Comparison of ENCODE assay signal across 8 mouse cellular contexts in genomic region chr6:38345796-38346195, GRCm38 (mm10). TPM values are rescaled to one million over a fixed set of nuclear protein-coding genes. Genes with fewer than 3 reads are reported as not detected.
DNase-seq lines count a peak whose midpoint lies in the region; ATAC-seq and TF ChIP-seq lines count a peak whose summit lies in the region.

No protein-coding gene starts in this region.

- no peak overlapping the region for H3K9ac ChIP-seq in intestine, embryonic 15.5 days

- intact Hi-C loops in gastrocnemius, adult 2 months (cut with DNase I) = no loop called here

- no peak overlapping the region for H3K4me2 ChIP-seq in intestine, embryonic 15.5 days (replicated peaks)

- peaks cover 13% of the 10 kb centered on the region; the same call in 1 of the 2 replicates for H3K4me1 ChIP-seq in intestine, embryonic 15.5 days (replicated peaks)
- H3K4me1 ChIP-seq in limb, embryonic 10.5 days = no peaks in the 10 kb centered on the region

- H3K27me3 ChIP-seq in intestine, embryonic 15.5 days (replicated peaks) = no peaks in the 10 kb centered on the region
- H3K27me3 ChIP-seq in limb, embryonic 10.5 days (ENCODE audit: low read depth, poor library complexity, severe bottlenecking) = peaks cover 18% of the 10 kb centered on the region

- peak; percentile 76 for ATAC-seq in intestine, embryonic 15.5 days
- ATAC-seq in megakaryocyte, adult 5-6 weeks (ENCODE audit: poor library complexity, severe bottlenecking) = peak; percentile 89

- no peaks in the 10 kb centered on the region for H3K9me3 ChIP-seq in intestine, embryonic 15.5 days
- H3K9me3 ChIP-seq in limb, embryonic 10.5 days (replicated peaks) = no peaks in the 10 kb centered on the region

- no peaks in the 10 kb centered on the region for H3K36me3 ChIP-seq in intestine, embryonic 15.5 days
- no peaks in the 10 kb centered on the region for H3K36me3 ChIP-seq in limb, embryonic 10.5 days

- TF ChIP-seq CTCF in gastrocnemius, adult 2 months (IDR thresholded peaks at IDR 0.05) = no peak

- peak overlapping the region; percentile 43 for H3K27ac ChIP-seq in gastrocnemius, adult 2 months
- H3K27ac ChIP-seq in intestine, embryonic 15.5 days = no peak overlapping the region
- no peak overlapping the region for H3K27ac ChIP-seq in limb, embryonic 10.5 days

- WGBS in intestine, embryonic 15.5 days = 37% methylated on average over 7 of the region's 7 CpGs
- WGBS in limb, embryonic 10.5 days = 52% methylated on average over 7 of the region's 7 CpGs

- peak overlapping the region; percentile 30; the same call in 1 of the 2 replicates for H3K4me3 ChIP-seq in gastrocnemius, adult 2 months
- H3K4me3 ChIP-seq in intestine, embryonic 15.5 days (replicated peaks) = no peak overlapping the region
- H3K4me3 ChIP-seq in limb, embryonic 10.5 days = no peak overlapping the region

- peak; percentile 69 for DNase-seq in gastrocnemius, adult 2 months
- no peak for DNase-seq in gastrocnemius, postnatal 10 days
- DNase-seq in c-Kit-positive CD71-positive TER-119-negative erythroid progenitor cells, embryonic 14.5 days (ENCODE audit: low read depth) = peak; percentile 90
- DNase-seq in limb, embryonic 10.5 days (ENCODE audit: low spot score) = no peak
- DNase-seq in frontal cortex, adult 2 months (ENCODE audit: extremely low spot score in 1 of 2, low spot score in 1 of 2) = no peak
- no peak for DNase-seq in right cerebral cortex, postnatal 4 days

RNA-seq across cellular contexts. Expression of gene Zc3hav1, which starts 8.6 kb away (rescaled TPM):
- 1 to 10 TPM; 6.4 to 6.7 TPM for total RNA-seq in gastrocnemius, adult 2 months (2021)
- 10 to 100 TPM in 1 of 2 experiments, 1 to 10 TPM in 1; 9.1 to 11.2 TPM for total RNA-seq in gastrocnemius, postnatal 10 days (2021)
- 13.9 and 15.2 TPM in 2 replicates for polyA plus RNA-seq in intestine, embryonic 15.5 days (2015; fragmentation: Nextera tagmentation; extraction: Ambion mirVana)
- total RNA-seq in megakaryocyte, adult 5-6 weeks (2015) = 79.7 and 91.7 TPM in 2 replicates
- total RNA-seq in megakaryocyte, adult 5-6 weeks (2017) = 74.0 and 79.3 TPM in 2 replicates
- 1.5 and 2.0 TPM in 2 replicates for polyA plus RNA-seq in limb, embryonic 10.5 days (2016; fragmentation: Nextera tagmentation; extraction: Ambion mirVana)
- 3.5 and 3.9 TPM in 2 replicates for polyA plus RNA-seq in frontal cortex, adult 2 months (2012; rRNA removed)

RNA-seq across cellular contexts. Expression of gene Ttc26, which starts 35.5 kb away (rescaled TPM):
- total RNA-seq in gastrocnemius, adult 2 months (2021) = 1 to 10 TPM; 1.3 to 1.4 TPM
- total RNA-seq in gastrocnemius, postnatal 10 days (2021) = 1 to 10 TPM; 1.3 to 2.4 TPM
- polyA plus RNA-seq in intestine, embryonic 15.5 days (2015; fragmentation: Nextera tagmentation; extraction: Ambion mirVana) = 3.8 and 4.0 TPM in 2 replicates
- total RNA-seq in megakaryocyte, adult 5-6 weeks (2015) = 0.11 TPM in 1 of 2 replicates, not detected in the other
- 0.04 and 0.08 TPM in 2 replicates for total RNA-seq in megakaryocyte, adult 5-6 weeks (2017)
- 13.3 and 16.1 TPM in 2 replicates for polyA plus RNA-seq in limb, embryonic 10.5 days (2016; fragmentation: Nextera tagmentation; extraction: Ambion mirVana)
- 6.2 and 6.4 TPM in 2 replicates for polyA plus RNA-seq in frontal cortex, adult 2 months (2012; rRNA removed)

RNA-seq across cellular contexts. Expression of gene Zc3hav1l, which starts 46.7 kb away (rescaled TPM):
- total RNA-seq in gastrocnemius, adult 2 months (2021) = under 1 TPM; 0.31 to 0.61 TPM
- total RNA-seq in gastrocnemius, postnatal 10 days (2021) = 1 to 10 TPM; 4.3 to 6.5 TPM
- polyA plus RNA-seq in intestine, embryonic 15.5 days (2015; fragmentation: Nextera tagmentation; extraction: Ambion mirVana) = 8.3 and 9.0 TPM in 2 replicates
- 2.5 and 2.6 TPM in 2 replicates for total RNA-seq in megakaryocyte, adult 5-6 weeks (2015)
- 1.1 and 1.8 TPM in 2 replicates for total RNA-seq in megakaryocyte, adult 5-6 weeks (2017)
- polyA plus RNA-seq in limb, embryonic 10.5 days (2016; fragmentation: Nextera tagmentation; extraction: Ambion mirVana) = 14.7 and 18.2 TPM in 2 replicates
- polyA plus RNA-seq in frontal cortex, adult 2 months (2012; rRNA removed) = 4.0 and 4.2 TPM in 2 replicates

Comparison
In these comparisons a context has a peak if more than half of its experiments do, and no peak if none do; other contexts are left out.
1. DNase-seq: peak in gastrocnemius, adult 2 months (single experiment) and c-Kit-positive CD71-positive TER-119-negative erythroid progenitor cells, embryonic 14.5 days (single experiment); none in gastrocnemius, postnatal 10 days (single experiment), limb, embryonic 10.5 days (single experiment), frontal cortex, adult 2 months (0 of 2) and right cerebral cortex, postnatal 4 days (single experiment).
2. RNA of gene Zc3hav1, which starts 8.6 kb away (total RNA-seq): 74.0 to 91.7 TPM in megakaryocyte, adult 5-6 weeks; 9.1 to 11.2 TPM in gastrocnemius, postnatal 10 days and 6.4 to 6.7 TPM in gastrocnemius, adult 2 months; every median in the first group is over 4 times any median in the second.